Mouse (Mus musculus): ENCODE results near the gene Cntfr.

The Cntfr gene

DNA sequence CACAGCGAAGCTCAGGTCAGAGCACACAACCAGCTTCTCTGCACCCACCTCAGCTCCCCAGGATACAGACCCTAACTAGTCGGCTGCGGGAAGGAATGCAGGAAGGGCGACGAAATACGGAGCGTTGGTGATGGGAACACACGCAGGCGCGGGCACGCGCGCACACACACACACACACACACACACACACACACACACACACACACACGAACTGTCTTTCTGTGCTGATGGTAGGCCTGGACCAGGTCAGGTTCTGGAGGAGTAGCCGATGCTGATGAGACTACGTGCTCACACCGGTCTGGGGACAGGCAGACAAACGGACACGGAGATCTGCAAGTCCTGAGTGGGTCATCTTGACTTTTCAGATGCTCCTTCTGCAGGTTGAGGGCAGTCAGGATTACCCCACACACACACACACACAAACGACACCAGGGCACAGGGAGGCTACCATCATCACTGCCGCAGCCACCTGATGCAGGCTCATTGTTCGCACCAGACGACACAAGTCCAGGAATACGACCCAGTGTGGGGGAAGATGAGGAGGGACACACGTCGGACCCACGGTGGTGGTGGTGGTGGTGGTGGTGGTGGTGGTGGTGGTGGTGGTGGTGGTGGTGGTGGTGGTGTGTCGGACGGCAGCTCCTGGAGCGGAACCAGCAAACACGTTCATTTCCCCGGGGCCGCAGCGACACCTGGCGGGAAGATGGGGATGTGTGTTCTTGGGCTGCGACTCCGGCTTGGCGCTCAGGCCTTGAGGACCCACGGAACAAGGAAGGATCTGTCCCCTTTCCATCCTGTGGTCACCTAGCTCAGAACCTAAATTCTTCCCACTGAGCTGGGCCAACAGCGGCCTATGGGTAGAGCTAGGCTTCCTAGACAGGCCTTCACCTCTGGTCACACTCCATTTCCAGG lies at the start of gene Cntfr:
Gene Cntfr (minus strand): TSS at position 160 of the 912 bp plus-strand sequence.
- in situ Hi-C loops (cut with MboI, MseI): loop anchor here (5.0 kb wide), 1 partner anchor 475 kb away; no protein-coding TSS in a partner anchor

DNA sequence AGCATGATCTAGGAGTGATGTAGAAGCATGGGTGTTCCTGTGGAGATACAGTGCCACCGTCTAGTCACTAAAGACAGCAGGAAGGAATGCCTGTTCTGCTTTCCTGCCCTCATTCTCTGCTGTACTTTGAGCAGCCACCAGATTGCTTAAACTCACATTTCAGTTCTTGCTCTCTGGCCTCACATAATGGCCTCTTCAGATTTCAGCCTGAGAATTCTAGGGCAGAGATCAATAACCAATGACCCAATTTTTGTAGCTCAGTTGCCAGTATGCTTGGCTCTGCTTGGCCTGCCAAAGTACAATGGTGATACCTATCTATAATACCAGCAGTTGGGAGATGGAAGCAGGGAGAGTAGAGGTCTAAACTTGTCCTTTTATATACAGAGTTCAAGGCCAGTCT lies 48.1 kb upstream of the Cntfr start:
- in situ Hi-C loops (cut with MboI, MseI): loop anchor here (10.0 to 25.0 kb wide), 2 partner anchors 1040 to 1483 kb away; partner anchors contain the start of genes Aptx, Smim27 and Topors

DNA sequence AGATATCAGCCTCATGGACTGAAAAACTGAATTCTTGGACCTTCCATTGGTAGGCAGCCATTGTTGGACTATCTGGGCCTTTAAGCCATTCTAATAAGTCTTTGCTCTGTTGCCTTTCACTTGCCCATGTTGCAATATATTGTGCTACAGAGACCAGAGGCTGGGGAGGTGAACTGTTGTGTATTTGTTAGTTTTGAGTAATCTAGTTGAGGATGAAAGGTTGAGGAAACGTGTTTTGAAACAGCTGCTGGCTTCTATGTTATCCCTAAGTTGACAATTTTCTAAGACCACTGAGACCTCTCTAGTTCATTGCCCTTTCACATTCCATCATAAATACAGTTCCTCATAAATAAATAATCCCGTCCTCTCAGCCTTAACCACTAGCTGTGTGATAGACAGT lies 47.2 kb upstream of the Cntfr start:
- in situ Hi-C loops (cut with MboI, MseI): loop anchor here (10.0 to 25.0 kb wide), 2 partner anchors 1039 to 1482 kb away; partner anchors contain the start of genes Aptx, Smim27 and Topors

DNA sequence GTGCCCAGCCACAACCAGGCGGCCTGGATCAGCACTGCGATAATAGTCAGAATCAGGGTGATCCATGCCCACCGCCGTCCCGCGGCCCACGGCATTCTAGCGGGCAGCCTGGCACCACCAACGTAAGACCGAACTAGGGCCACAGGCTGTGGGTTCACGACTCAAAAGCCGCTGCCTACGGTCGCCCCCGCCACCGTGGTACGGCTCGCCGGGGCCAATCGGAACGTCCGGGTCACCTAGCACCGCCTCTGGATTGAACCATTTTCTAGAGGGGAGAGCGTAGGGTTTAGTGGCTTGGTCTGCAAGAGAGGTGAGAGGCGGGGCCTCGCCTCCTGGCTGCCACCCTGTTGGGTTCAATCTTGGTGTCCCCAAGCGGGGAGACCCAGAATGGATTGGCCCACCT lies 44.3 kb upstream of the Cntfr start:
- in situ Hi-C loops (cut with MboI, MseI): loop anchor here (10.0 to 25.0 kb wide), 2 partner anchors 1036 to 1479 kb away; partner anchors contain the start of genes Aptx, Smim27 and Topors

DNA sequence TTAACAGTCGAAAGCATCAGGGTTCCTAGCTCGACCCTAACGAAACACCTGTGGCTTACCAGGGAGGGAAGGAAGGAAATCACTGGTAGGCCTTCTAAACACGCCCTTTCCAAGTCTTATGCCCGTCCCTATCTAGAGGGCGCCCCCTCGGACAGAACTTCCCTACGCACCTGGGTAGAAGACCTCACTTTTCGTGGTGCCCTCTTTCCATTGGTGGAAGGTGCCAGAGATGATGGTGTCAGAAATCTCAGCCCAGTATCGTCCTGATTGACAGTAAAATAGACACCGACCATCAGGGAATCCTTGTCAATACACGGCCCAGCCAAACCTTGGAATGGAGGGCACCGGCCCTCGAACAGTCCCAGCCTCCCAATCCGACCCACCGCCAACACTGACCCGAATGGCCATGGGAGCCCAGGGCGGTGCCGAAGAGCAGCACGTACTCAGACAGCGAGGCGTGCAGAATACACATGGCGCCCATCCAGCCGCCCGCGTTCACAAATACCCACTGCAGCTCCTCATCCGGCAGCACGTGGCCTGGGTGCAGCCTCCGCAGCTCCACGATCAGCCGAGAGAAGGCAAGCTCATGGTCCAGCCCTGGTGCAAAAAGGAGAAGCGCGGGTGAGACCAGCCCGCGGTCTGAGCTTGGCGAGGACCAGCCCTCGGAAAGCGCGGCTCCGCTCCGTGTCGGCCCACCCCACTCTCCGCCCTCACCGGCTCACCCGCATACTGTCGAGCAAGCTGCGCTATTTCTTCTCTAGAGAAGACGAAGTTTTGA lies 43.7 kb upstream of the Cntfr start:
- in situ Hi-C loops (cut with MboI, MseI): loop anchor here (10.0 to 25.0 kb wide), 2 partner anchors 1036 to 1478 kb away; partner anchors contain the start of genes Aptx, Smim27 and Topors

DNA sequence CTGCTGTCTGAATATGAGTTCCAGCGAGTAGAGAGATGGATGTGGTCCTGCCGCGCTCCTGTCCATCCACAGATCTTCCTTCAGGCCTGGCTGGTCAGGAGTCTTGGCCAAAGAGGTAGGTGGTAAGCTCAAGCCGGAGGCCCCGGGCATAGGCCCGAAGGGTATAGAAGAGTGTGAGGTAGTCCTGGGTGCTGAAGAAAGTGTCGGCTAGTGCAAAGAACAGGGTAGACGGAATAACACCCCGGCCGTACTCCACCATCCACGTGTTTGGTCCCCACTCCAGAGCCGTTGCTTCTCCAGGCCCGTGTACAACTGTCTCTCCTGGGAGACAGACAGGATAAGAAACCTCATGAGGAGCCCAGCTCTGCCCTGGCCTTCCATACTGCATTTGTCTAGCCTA lies 42.4 kb upstream of the Cntfr start:
- in situ Hi-C loops (cut with MboI, MseI): loop anchor here (25.0 kb wide), 1 partner anchor 1477 kb away; the partner anchor contains the start of genes Smim27 and Topors

DNA sequence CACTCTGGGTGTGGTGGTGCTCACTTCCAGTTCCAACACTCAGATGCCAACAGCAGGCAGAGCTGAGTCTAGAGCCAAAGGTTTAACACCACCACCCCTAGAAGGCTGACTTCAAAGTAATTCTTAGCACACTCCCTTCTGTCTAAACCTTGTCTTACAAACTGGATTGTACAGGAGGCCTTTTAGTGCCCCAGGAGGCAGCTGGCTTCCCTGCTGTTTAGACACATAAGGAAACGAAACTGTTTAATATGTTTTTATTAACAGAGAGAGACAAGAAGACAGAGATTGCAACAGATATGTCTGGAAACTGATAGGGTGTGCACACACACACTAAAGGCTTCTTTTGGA lies 41.3 kb upstream of the Cntfr start:
- in situ Hi-C loops (cut with MboI, MseI): loop anchor here (25.0 kb wide), 1 partner anchor 1476 kb away; the partner anchor contains the start of genes Smim27 and Topors

DNA sequence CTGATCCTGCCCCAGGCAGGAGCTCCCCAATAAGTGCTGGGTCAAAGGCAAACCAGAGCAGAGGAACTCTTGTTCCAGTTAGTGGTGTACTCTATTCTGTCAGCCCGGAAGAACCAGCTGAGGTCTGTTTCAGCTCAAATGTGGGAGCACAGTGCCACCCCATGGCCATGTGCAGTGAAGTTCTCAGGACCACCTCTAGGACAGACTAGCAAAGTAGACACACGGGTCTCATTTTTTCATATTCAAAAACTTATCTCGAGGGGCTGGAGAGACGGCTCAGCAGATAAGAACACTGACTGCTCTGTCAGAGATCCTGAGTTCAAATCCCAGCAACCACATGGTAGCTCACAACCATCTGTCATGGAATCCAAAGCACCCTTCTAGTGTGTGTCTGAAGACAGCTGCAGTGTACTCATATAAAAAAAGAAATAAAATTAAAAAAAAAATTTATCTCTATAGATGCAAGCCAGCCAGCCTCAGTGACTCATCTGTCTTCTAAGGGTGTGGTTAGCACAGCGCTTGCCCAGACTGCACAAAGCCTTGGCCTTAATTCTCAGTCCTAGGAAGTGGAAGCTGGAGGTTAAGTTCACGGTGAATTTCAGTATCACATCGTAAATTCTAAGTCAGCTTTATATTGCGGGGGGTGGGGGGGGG lies 40.8 kb upstream of the Cntfr start:
- in situ Hi-C loops (cut with MboI, MseI): loop anchor here (25.0 kb wide), 1 partner anchor 1475 kb away; the partner anchor contains the start of genes Smim27 and Topors

DNA sequence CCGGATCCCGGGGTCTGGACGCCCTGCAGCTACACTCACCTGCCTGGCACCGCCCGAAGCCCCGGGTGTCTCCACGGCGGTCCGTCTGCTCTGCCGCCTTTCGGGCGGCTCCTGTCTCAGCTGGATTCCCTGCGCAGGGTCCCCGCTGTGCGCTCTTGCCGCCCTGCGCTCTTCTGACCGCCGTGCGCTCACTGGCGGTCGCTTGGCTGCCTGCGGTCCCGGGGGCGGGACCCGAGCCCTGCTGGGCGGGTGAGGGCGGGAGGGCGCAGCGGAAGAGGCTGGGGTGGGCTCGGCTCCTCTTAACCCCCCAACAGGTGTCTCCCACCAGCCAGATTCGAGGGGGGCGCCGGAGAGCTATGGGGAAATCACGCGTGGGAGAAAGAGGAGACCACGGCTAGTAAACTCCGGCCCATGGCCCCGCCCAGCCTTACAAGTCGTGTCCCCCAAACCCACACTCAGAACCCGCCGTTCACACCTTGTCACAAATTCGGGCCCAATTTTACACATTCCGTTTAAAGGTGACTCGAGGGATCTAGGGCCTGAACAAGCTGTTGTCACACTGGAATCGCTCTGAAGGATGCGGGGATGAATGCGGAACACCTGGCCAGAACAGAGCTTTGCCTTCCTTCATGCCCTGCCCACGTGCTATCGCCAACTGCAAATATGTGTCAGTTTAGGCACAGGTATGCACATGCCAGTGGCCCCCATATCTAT lies 34.3 kb upstream of the Cntfr start, which contains the start of gene Arid3c:
Gene Arid3c (minus strand): TSS at position 91 of the 714 bp plus-strand sequence.
- in situ Hi-C loops (cut with MboI, MseI): loop anchor here (25.0 kb wide), 1 partner anchor 1469 kb away; the partner anchor contains the start of genes Smim27 and Topors

DNA sequence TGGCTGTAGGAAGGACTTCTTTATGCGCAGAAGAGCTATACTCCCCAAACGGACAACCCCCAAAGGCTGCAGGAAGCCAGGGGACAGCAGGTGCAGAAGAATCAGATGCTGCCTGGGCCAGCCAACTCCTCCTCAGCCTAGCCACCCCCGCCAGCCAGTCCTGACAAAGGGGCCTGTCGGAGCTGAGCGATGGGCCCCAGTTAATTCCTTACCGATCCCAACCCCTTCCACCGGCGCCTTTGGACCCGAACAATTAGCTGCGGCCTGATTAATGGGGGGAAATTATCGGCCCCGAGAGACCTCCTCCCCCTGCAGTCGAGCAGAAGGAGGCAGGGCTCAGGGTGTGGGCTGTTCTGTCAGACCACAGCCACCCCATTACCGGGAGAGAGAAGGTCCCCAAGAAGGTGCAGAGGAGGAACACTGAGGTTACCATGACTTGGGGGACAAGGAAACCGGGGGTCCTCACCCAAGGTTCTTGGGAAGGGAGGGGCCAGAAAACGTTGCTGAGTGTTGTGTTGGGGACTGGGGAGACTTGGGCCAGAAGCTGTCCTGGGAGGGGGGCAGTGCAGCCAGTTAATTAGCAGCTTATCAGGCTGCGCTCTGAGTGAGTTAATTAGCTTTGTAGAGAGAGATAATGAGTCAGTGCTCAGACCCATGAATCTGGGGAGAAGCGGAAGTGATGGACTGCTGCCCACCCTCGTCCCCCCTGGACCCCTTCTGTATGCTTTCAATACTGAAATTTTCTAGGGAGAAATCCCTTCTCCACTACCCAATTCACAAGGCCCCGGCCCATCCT lies 30.1 kb upstream of the Cntfr start:
- in situ Hi-C loops (cut with MboI, MseI): loop anchor here (25.0 kb wide), 1 partner anchor 1465 kb away; the partner anchor contains the start of genes Smim27 and Topors

DNA sequence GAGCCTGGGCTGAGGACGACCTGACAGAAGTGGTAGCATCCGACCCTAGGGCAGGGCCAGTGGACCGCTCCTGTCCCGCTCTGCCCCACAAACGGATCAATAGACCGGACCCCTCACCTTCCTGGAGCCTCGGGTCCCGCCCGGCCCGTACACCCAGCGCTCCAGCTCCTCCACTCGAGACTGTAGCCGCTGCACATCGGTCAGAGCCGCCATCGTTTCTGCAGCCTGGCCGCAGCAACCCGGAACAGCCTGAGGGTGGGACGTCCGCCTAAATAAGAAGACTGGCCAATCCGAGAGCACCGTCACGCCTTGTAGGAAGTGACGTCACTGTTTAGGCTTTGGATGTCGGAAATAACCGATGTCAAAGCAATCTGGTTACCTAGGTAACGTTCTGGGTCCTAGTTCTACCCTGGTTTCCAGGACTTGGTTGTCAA lies 26.0 kb upstream of the Cntfr start, which contains the start of gene Dctn3:
Gene Dctn3 (minus strand): TSS at position 253 of the 434 bp plus-strand sequence.
- in situ Hi-C loops (cut with MboI, MseI): loop anchor here (25.0 kb wide), 1 partner anchor 636 kb away; the partner anchor contains the start of gene Aqp3

DNA sequence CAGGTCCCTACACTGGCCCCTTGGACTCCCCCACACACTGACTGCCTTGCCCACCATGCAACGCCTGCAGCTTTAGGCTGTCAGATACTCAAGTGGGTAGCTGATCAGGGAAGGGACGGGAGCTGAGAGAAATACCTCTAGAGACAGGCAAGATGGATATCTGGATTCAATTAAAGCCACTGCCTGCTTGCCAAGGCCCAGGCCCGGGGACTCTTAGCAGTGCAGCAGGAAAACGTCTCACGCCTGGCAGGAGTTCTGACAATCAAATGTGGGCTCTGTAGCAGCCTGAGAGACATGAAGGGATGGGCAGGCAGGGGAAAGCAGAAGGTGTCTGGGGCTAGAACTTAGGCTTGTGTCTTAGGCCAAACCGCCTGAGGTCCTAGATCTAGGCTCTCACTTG lies 19.9 kb upstream of the Cntfr start:
- in situ Hi-C loops (cut with MboI, MseI): loop anchor here (5.0 to 25.0 kb wide), 2 partner anchors 150 to 630 kb away; partner anchors contain the start of genes Aqp3, Dnaic1 and Fam219a

DNA sequence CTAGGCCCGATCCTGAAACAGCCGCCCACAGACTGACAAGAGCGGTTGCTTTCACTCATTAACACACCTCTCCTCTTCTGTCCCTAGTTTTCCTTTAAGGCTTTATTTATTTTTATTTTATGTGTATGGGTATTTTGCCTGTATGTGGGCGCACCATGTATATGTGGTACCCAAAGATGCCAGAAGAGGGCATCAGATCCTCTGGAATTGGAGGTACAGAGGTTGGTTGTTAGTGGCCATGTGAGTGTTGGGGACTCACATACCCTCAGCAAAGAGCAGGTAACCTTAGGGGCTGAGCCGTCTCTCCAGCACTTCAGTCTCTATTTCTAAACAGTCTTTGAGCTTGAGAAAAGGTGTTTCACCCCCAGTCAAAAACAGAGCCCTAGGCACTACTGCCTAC lies 18.7 kb upstream of the Cntfr start:
- in situ Hi-C loops (cut with MboI, MseI): loop anchor here (5.0 to 25.0 kb wide), 2 partner anchors 148 to 628 kb away; partner anchors contain the start of genes Aqp3, Dnaic1 and Fam219a

DNA sequence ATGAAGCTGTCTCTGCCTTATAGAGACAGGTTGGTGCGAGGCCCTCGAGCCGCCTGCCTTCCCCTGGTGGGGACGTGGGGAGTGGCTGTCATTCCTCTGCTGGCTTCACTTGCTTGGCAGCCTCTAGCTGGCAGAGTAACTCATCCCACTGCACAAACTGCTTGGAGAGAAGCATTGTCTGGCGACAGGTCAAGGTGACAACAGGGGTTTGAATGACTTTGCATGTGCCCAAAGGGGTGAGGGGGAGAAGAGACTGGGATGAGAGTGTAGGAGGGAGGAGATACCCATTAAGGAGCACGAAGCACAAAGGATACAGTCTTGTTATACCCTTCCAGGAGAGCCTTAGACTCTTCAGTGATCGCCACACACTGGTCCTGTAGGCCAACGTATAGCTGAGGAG lies 18.2 kb upstream of the Cntfr start:
- in situ Hi-C loops (cut with MboI, MseI): loop anchor here (5.0 to 25.0 kb wide), 2 partner anchors 148 to 628 kb away; partner anchors contain the start of genes Aqp3, Dnaic1 and Fam219a

DNA sequence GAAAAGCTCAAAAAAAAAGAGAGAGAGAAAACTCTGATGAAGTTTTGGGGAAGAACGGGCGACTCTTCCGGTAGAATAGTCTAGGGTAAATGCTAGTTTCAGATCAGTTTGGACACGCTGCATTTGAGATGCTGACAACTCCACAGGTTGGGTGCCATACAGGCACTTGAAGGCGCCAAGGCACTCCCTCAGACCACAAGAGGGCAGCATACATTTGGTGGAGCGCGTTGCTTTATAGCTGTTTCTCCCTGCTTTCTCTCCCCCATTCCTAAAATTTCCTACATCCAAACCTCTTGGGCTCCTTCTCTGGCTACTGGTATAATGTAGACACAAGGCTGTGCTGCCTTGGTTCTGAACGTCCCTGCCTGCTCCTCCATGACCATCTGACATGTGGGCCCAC lies 17.4 kb upstream of the Cntfr start:
- in situ Hi-C loops (cut with MboI, MseI): loop anchor here (25.0 kb wide), 1 partner anchor 627 kb away; the partner anchor contains the start of gene Aqp3

DNA sequence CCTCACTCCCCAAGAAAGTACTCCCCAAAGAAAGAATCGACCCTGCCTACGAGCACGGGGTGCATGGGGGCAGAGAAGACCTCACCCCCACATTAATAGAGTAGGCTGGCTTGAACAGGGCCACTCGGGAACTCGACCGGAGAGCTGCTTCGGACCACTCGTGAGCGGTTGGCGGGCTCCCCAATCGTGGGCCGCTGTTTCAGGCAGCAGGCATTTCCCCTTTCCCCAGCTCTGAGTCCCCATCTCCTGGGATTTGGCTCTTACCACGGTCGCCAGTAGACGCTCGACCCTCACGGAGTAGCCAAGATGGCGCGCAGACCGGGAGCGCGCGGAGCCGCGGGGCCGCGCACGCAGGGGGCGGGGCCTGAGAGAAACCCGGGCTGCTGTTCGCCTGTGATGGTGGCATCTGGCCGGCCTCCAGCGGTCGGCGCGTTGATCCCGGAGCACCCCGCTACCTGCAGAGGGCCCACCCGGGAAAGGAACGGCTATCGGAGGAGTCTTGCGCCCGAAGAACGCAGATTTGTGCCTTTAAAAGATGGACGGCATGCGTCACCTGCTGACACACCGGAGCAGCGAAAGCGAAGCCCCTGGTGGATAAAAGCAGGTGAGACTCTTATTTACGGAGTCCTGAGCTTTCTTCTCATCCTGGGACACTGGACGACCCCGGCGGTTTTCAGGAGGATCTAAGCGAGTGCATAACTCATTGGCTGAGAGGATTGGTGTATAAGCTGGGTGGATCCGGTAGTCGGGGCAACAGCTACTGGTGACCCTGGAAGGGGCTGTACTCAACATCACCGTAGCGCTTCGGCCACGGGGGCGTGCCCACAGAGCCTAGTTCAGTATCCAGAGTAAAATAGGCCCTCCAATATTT lies 16.5 kb upstream of the Cntfr start, which contains the start of gene Rpp25l:
Gene Rpp25l (minus strand): TSS at position 338 of the 871 bp plus-strand sequence.
- in situ Hi-C loops (cut with MboI, MseI): loop anchor here (25.0 kb wide), 1 partner anchor 626 kb away; the partner anchor contains the start of gene Aqp3

DNA sequence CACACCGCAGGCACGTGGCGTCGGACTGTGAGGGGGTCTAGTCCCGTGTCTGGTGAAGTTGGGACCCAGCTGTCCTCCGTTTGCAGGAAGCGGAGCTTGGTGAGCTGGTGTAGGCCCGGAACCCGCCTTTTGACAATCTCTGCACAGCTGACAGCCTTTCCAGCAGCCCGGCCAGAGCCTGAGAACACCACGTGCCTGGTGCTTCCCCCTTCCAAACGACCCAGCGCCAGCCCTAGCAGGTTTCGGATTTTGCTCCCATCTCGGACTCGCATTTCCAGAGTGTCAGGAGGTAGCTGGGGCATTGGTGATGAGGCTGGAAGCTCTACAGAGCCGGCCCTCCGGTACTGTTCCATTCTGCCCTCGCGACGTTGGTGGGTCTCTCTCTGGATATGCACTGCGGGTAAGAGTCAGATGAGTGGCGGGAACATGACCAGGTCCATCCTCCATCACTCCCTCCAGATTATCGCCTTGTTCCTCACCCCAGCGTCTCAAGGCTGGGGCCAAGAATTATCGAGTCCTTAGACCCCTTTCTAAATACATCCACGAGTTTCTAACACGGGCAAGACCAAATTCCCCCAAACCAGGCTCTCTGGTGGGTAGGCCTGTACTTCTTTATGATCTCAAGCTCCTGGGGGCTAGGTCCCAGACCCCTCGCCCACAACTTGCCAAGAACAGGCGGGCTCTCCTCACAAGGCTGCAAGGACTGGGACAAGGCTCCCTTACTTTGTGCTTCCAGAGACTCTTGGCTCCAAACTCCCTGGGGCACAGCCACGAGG lies 15.7 kb upstream of the Cntfr start:
- in situ Hi-C loops (cut with MboI, MseI): loop anchor here (25.0 kb wide), 1 partner anchor 625 kb away; the partner anchor contains the start of gene Aqp3

Measured in regulatory T cell (primary cell).